Comparison of ENCODE assay signal across 24 mouse cellular contexts in the genomic region with DNA sequence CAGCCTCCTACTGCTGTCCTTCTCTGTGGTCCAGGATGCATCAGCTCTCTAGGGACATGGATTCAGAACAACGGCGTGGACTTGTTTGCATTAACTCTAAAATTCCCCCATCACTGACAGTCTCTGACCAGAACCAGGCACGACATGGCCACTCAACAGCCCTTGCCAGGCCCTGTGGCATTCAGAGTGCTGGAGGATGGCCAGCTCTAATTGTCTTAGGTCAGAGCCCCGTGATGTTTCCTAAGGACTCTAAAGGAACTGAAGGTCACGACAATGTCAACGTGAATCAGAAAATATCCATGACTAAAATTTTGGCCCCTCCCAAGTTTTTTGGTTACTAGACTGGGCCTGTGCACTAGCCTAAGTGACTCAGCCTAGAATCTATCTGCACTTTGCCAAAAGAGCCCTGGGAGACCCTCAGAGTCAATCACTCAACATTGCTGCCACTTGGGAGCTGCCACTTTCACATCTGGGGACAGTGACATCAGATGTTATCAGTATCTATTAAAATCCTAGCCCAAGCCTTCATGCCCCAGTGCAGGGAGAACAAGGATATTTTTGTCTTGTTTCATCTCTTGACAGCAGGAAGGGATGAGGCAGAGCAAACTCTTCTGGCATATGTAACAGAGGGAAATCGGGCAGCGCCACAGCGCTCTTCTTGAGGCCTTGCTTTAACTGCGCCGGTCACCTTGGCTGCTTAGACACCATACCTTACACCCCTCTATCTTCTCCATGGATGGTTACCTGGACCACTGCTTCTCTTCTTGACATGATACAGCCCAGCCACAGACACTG. TPM values are rescaled to one million over a fixed set of nuclear protein-coding genes. Genes with fewer than 3 reads are reported as not detected.
DNase-seq lines count a peak whose midpoint lies in the region; ATAC-seq and TF ChIP-seq lines count a peak whose summit lies in the region.
"Had no signal": no experiment of that assay in that cellular context is flagged by ENCODE, and none has a peak within 500 bp of the region (broad histone marks: within the 10 kb centered on the region; RNA-seq: fewer than 3 reads in every experiment).

No protein-coding gene starts in this region.

- no peak overlapping the region for H3K4me3 ChIP-seq in layer of hippocampus, adult 2 months
- no peak overlapping the region for H3K4me3 ChIP-seq in stomach, postnatal 0 days (ENCODE audit: low read depth, low read length)
- H3K4me3 ChIP-seq: forebrain, embryonic 13.5 days; heart, embryonic 12.5 days; hindbrain, embryonic 15.5 days; kidney, embryonic 15.5 days; limb, embryonic 15.5 days; liver, embryonic 15.5 days; midbrain, embryonic 10.5 days; neural tube, embryonic 12.5 days had no signal

- H3K9me3 ChIP-seq in stomach, postnatal 0 days (ENCODE audit: control insufficient read depth, low read length): no peaks in the 10 kb centered on the region
- H3K9me3 ChIP-seq: forebrain, embryonic 13.5 days; heart, embryonic 12.5 days; hindbrain, embryonic 15.5 days; kidney, embryonic 15.5 days; limb, embryonic 15.5 days; liver, embryonic 15.5 days; midbrain, embryonic 10.5 days; neural tube, embryonic 12.5 days had no signal

- 70% methylated on average over 11 of the region's 11 CpGs for WGBS in stomach, postnatal 0 days

- no peak overlapping the region for H3K4me2 ChIP-seq in stomach, postnatal 0 days (replicated peaks; ENCODE audit: low read depth)
- H3K4me2 ChIP-seq: forebrain, embryonic 13.5 days; heart, embryonic 12.5 days; hindbrain, embryonic 15.5 days; kidney, embryonic 15.5 days; limb, embryonic 15.5 days; liver, embryonic 15.5 days; neural tube, embryonic 12.5 days had no signal

- no peak overlapping the region for H3K9ac ChIP-seq in stomach, postnatal 0 days (ENCODE audit: low read length)
- H3K9ac ChIP-seq: forebrain, embryonic 13.5 days; heart, embryonic 12.5 days; hindbrain, embryonic 15.5 days; kidney, embryonic 15.5 days; limb, embryonic 15.5 days; liver, embryonic 15.5 days; neural tube, embryonic 12.5 days had no signal

- ATAC-seq in stomach, postnatal 0 days (ENCODE audit: low FRiP score, low TSS enrichment): no peak
- ATAC-seq: forebrain, embryonic 13.5 days; intestine, postnatal 0 days had no signal

- no peak for TF ChIP-seq EP300 in stomach, postnatal 0 days (optimal IDR thresholded peaks at IDR 0.05)

- H3K4me1 ChIP-seq in stomach, postnatal 0 days (replicated peaks; ENCODE audit: control insufficient read depth, insufficient read depth): no peaks in the 10 kb centered on the region
- H3K4me1 ChIP-seq: kidney, embryonic 15.5 days; limb, embryonic 15.5 days; liver, embryonic 15.5 days; neural tube, embryonic 12.5 days had no signal

- H3K27ac ChIP-seq in layer of hippocampus, adult 2 months: peak overlapping the region; percentile 32; the same call in 1 of the 2 replicates
- H3K27ac ChIP-seq in stomach, postnatal 0 days (replicated peaks): 0 out of 2 replicates have a peak overlapping the region, but pooled peaks have one; percentile 40
- H3K27ac ChIP-seq: forebrain, embryonic 13.5 days; hindbrain, embryonic 15.5 days; kidney, embryonic 15.5 days; limb, embryonic 15.5 days; liver, embryonic 15.5 days; macrophage; midbrain, embryonic 10.5 days; neural tube, embryonic 12.5 days had no signal

- TF ChIP-seq CTCF in layer of hippocampus, adult 2 months (conservative IDR thresholded peaks at IDR 0.05): no peak
- TF ChIP-seq CTCF in stomach, postnatal 0 days (IDR thresholded peaks at IDR 0.05; ENCODE audit: low read depth): no peak

- no peaks in the 10 kb centered on the region for H3K27me3 ChIP-seq in stomach, postnatal 0 days (ENCODE audit: control insufficient read depth, insufficient read depth, low read length)
- H3K27me3 ChIP-seq: CH12.LX; forebrain, embryonic 13.5 days; heart, embryonic 12.5 days; hindbrain, embryonic 15.5 days; kidney, embryonic 15.5 days; limb, embryonic 15.5 days; liver, embryonic 15.5 days; neural tube, embryonic 12.5 days had no signal

- H3K36me3 ChIP-seq in stomach, postnatal 0 days (ENCODE audit: control insufficient read depth, insufficient read depth, low read length): no peaks in the 10 kb centered on the region
- H3K36me3 ChIP-seq: heart, embryonic 12.5 days; hindbrain, embryonic 15.5 days; kidney, embryonic 15.5 days; limb, embryonic 15.5 days; liver, embryonic 15.5 days; midbrain, embryonic 10.5 days; neural tube, embryonic 12.5 days had no signal

- DNase-seq in cerebellum, postnatal 14 days: peak; percentile 39 to 41
- DNase-seq in cerebellum, adult 11 months: no peak
- DNase-seq in layer of hippocampus, adult 2 months (ENCODE audit: low spot score in 2 of 2): no peak
- DNase-seq in layer of hippocampus, adult 9-10 months (ENCODE audit: low spot score): no peak
- DNase-seq in adrenal gland, adult 8-10 months: peak; percentile 72
- DNase-seq in stomach, postnatal 0 days (ENCODE audit: low spot score): no peak
- DNase-seq in kidney, postnatal 4 days: no peak
- DNase-seq: cerebellum, adult 9-11 months; embryo, embryonic 11 days; heart, postnatal 4 days; right cerebral cortex, adult 18-20 months; thymus, postnatal 25 days had no signal

RNA-seq across cellular contexts. Expression of gene Klhl29, which starts 24.8 kb away (rescaled TPM):
- 10 to 100 TPM; 38.9 to 40.9 TPM for total RNA-seq in layer of hippocampus, adult 2 months (2021)
- 10 to 100 TPM; 17.1 to 26.7 (median 20.1) TPM for total RNA-seq in adrenal gland, adult 8-10 months (2022)
- polyA plus RNA-seq in stomach, postnatal 0 days (2015; fragmentation: Nextera tagmentation; extraction: Ambion mirVana): 0.64 and 0.67 TPM in 2 replicates
- total RNA-seq: MEL had no signal
- polyA plus RNA-seq: macrophage had no signal

Comparison
In these comparisons a context has a peak if more than half of its experiments do, and no peak if none do; other contexts are left out.
1. DNase-seq: peak in cerebellum, postnatal 14 days (2 of 2) and adrenal gland, adult 8-10 months (single experiment); none in cerebellum, adult 11 months (single experiment), layer of hippocampus, adult 2 months (0 of 2), layer of hippocampus, adult 9-10 months (single experiment), stomach, postnatal 0 days (single experiment) and kidney, postnatal 4 days (0 of 2).